Mouse (Mus musculus) thymus, adult 18-20 months (tissue): Measurements from ENCODE around the gene Dcdc2b.

Experiments
- DNase-seq, 2 experiments: peaks; one replicate each; pipeline ENCODE4 v3.0.0; 2022; ENCODE audit warnings: mixed read lengths in 2 of 2

Dcdc2b gene

GRCm38 (mm10) chr4:129576863-129577491 is 37.1 kb downstream of the Dcdc2b start:
- peak; percentile 72 to 79 for DNase-seq

GRCm38 (mm10) chr4:129575171-129575844 is 38.7 kb downstream of the Dcdc2b start:
- peak; percentile 87 to 95 for DNase-seq

- peak; percentile 84 to 90 for DNase-seq
Measured at GRCm38 (mm10) chr4:129573430-129573829, 40.6 kb downstream of the Dcdc2b start, which contains the start of gene Lck. Gene Lck, minus strand, starts transcription at chr4:129573641.

- peak in 1 of 2 experiments; percentile 42 for DNase-seq
Measured at GRCm38 (mm10) chr4:129573093-129573370, 41.0 kb downstream of the Dcdc2b start.

GRCm38 (mm10) chr4:129572236-129573092 is 41.6 kb downstream of the Dcdc2b start:
- DNase-seq: no peak

- peak in 1 of 2 experiments; percentile 34 for DNase-seq
Measured at GRCm38 (mm10) chr4:129571551-129572084, 42.4 kb downstream of the Dcdc2b start.

- DNase-seq: no peak
Measured at GRCm38 (mm10) chr4:129570028-129570427, 44.0 kb downstream of the Dcdc2b start.

GRCm38 (mm10) chr4:129568366-129568765 is 45.7 kb downstream of the Dcdc2b start:
- no peak for DNase-seq

- no peak for DNase-seq
Measured at GRCm38 (mm10) chr4:129565139-129565538, 48.9 kb downstream of the Dcdc2b start.

GRCm38 (mm10) chr4:129563718-129564117 is 50.3 kb downstream of the Dcdc2b start:
- no peak for DNase-seq

GRCm38 (mm10) chr4:129561184-129561583 is 52.9 kb downstream of the Dcdc2b start:
- no peak for DNase-seq
